Mouse (Mus musculus) MEL (cell line): ENCODE measurements at regions not wholly inside any gene's neighbourhood (a gene's known extent, or its start where the extent isn't known, plus 50 kb on each side); places are given as distances from the start of the nearest gene placed in this dataset.

ENCODE experiments used
- DNase-seq: peaks from one replicate; pipeline ENCODE4 v3.0.0; 2011; ENCODE audit warnings: low read depth, low spot score
- H3K27ac ChIP-seq: 2 replicates; pipeline ENCODE4 v1.5.1; 2012; ENCODE audit warnings: low read depth, mild to moderate bottlenecking, control low read depth, low read length, moderate library complexity; ENCODE audit not compliant: control insufficient read depth
- H3K27me3 ChIP-seq, 2 experiments: fragments of 150-350 bp in 1 of 2; sonication (generic) in 1 of 2; 2 replicates each; pipeline ENCODE4 v1.6.1; 2012; ENCODE audit warnings: low read length in 2 of 2, mild to moderate bottlenecking in 2 of 2, improper control_type of control experiment in 1 of 2, moderate library complexity in 1 of 2; ENCODE audit not compliant: insufficient read depth in 2 of 2, control insufficient read depth in 1 of 2
- H3K36me3 ChIP-seq, 2 experiments: 2 replicates each; pipeline ENCODE4 v1.6.1; 2012 to 2014; ENCODE audit warnings: low read length in 2 of 2, improper control_type of control experiment in 1 of 2, inconsistent platforms in 1 of 2, mild to moderate bottlenecking in 1 of 2; ENCODE audit not compliant: insufficient read depth in 2 of 2, control insufficient read depth in 1 of 2
- H3K4me1 ChIP-seq, 2 experiments: fragments of 150-350 bp in 1 of 2; sonication (generic) in 1 of 2; 2 replicates each; pipeline ENCODE4 v1.6.1; 2012; ENCODE audit warnings: low read length in 2 of 2, improper control_type of control experiment in 1 of 2, mild to moderate bottlenecking in 1 of 2; ENCODE audit not compliant: insufficient read depth in 2 of 2, control insufficient read depth in 1 of 2
- H3K4me3 ChIP-seq, 2 experiments: fragments of 150-350 bp in 1 of 2; sonication (generic) in 1 of 2; 2 replicates each; pipeline ENCODE4 v1.5.1; 2012; ENCODE audit warnings: low read depth in 2 of 2, low read length in 2 of 2, mild to moderate bottlenecking in 2 of 2, moderate library complexity in 2 of 2, control low read depth in 1 of 2, improper control_type of control experiment in 1 of 2; ENCODE audit not compliant: control insufficient read depth in 1 of 2, insufficient read depth in 1 of 2
- H3K79me2 ChIP-seq: 2 replicates; pipeline ENCODE4 v1.6.1; 2012; ENCODE audit warnings: mild to moderate bottlenecking, low read length, moderate library complexity; ENCODE audit not compliant: control insufficient read depth, poor library complexity, insufficient read depth
- H3K9ac ChIP-seq: 2 replicates; pipeline ENCODE4 v1.6.1; 2012; ENCODE audit warnings: low read depth, mild to moderate bottlenecking, control low read depth, low read length, moderate library complexity; ENCODE audit not compliant: control insufficient read depth, poor library complexity, severe bottlenecking
- H3K9me3 ChIP-seq: fragments of 150-350 bp; sonication (generic); replicated peaks from 2 replicates; pipeline ENCODE4 v1.6.1; 2012; ENCODE audit warnings: mild to moderate bottlenecking, low read length, improper control_type of control experiment, moderate library complexity; ENCODE audit not compliant: insufficient read depth
- CHD2 ChIP-seq: IDR thresholded peaks from 2 replicates; pipeline ENCODE4 v1.6.1; 2011; ENCODE audit warnings: low read length, improper control_type of control experiment
- MAFK ChIP-seq: IDR thresholded peaks from 2 replicates; pipeline ENCODE4 v1.6.1; 2011; ENCODE audit warnings: low read depth, mild to moderate bottlenecking, low read length, improper control_type of control experiment, borderline replicate concordance
- POLR2A ChIP-seq, 2 experiments: IDR thresholded peaks; 2 replicates each; pipeline ENCODE4 v1.6.1; 2011 to 2012; ENCODE audit warnings: low read length in 2 of 2, mild to moderate bottlenecking in 2 of 2, control low read depth in 1 of 2, improper control_type of control experiment in 1 of 2, low read depth in 1 of 2, moderate library complexity in 1 of 2; ENCODE audit not compliant: control insufficient read depth in 1 of 2, insufficient read depth in 1 of 2, poor library complexity in 1 of 2
- POLR2AphosphoS2 ChIP-seq: IDR thresholded peaks from 2 replicates; pipeline ENCODE4 v1.6.1; 2011; ENCODE audit warnings: low read length, improper control_type of control experiment
- POLR2AphosphoS5 ChIP-seq: IDR thresholded peaks from 2 replicates; pipeline ENCODE4 v1.6.1; 2012; ENCODE audit warnings: low read depth, borderline replicate concordance, mild to moderate bottlenecking, inconsistent platforms, low read length, moderate library complexity, mixed read lengths
- SMC3 ChIP-seq: IDR thresholded peaks from 2 replicates; pipeline ENCODE4 v1.6.1; 2011; ENCODE audit warnings: low read depth, low read length, improper control_type of control experiment
- TAL1 ChIP-seq: IDR thresholded peaks from 2 replicates; pipeline ENCODE4 v1.6.1; 2012; ENCODE audit warnings: mild to moderate bottlenecking, inconsistent platforms, low read length, moderate library complexity, mixed read lengths
- TBP ChIP-seq: IDR thresholded peaks from 2 replicates; pipeline ENCODE4 v1.8.0; 2011; ENCODE audit warnings: low read depth, low read length, improper control_type of control experiment
- TCF12 ChIP-seq: IDR thresholded peaks from 2 replicates; pipeline ENCODE4 v1.6.1; 2014; ENCODE audit warnings: low read depth, mild to moderate bottlenecking, inconsistent platforms, low read length, improper control_type of control experiment, moderate library complexity
- UBTF ChIP-seq: IDR thresholded peaks from 2 replicates; pipeline ENCODE4 v1.6.1; 2012; ENCODE audit warnings: low read depth, mild to moderate bottlenecking, inconsistent platforms, low read length, improper control_type of control experiment, moderate library complexity, borderline replicate concordance; ENCODE audit not compliant: insufficient read depth
- USF2 ChIP-seq, 2 experiments: IDR thresholded peaks; 2 replicates each; pipeline ENCODE4 v1.6.1; 2011 to 2012; ENCODE audit warnings: improper control_type of control experiment in 2 of 2, low read length in 2 of 2, borderline replicate concordance in 1 of 2, inconsistent platforms in 1 of 2, low read depth in 1 of 2, mild to moderate bottlenecking in 1 of 2; ENCODE audit not compliant: insufficient read depth in 1 of 2
- ZC3H11A ChIP-seq: IDR thresholded peaks from 2 replicates; pipeline ENCODE4 v1.6.1; 2012; ENCODE audit warnings: low read depth, mild to moderate bottlenecking, inconsistent platforms, low read length, improper control_type of control experiment

DNA sequence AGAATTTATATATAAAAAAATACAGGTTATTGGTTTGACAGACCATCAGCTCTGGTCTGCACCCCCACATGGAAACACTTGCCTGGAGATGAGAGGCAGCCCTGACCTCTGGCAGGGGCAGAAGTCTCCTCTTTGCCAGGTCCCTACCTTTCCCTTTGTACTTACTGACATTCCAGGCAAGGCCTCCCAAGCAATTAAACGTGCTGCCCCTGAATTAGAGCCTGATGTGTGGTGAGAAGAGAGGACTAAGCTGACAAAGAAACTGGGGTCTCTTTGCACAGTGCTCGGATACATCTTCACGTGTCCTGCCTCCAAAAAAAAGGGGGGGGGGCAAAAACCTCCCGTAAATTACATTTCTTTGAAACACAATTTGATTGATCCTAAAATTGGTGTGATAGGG is 175.5 kb downstream of the Gas1 start:
- Histone ChIP-seq H3K27me3 (no peaks in the 10 kb centered on the region), H3K27ac (no peak overlapping the region), H3K9ac (no peak overlapping the region), H3K79me2 (no peaks in the 10 kb centered on the region), H3K9me3 (no peaks in the 10 kb centered on the region), H3K4me3 (no peak overlapping the region), H3K36me3 (no peaks in the 10 kb centered on the region), H3K4me1 (no peaks in the 10 kb centered on the region)
- no peak for TF ChIP-seq ZC3H11A
- DNase-seq: no peak

DNA sequence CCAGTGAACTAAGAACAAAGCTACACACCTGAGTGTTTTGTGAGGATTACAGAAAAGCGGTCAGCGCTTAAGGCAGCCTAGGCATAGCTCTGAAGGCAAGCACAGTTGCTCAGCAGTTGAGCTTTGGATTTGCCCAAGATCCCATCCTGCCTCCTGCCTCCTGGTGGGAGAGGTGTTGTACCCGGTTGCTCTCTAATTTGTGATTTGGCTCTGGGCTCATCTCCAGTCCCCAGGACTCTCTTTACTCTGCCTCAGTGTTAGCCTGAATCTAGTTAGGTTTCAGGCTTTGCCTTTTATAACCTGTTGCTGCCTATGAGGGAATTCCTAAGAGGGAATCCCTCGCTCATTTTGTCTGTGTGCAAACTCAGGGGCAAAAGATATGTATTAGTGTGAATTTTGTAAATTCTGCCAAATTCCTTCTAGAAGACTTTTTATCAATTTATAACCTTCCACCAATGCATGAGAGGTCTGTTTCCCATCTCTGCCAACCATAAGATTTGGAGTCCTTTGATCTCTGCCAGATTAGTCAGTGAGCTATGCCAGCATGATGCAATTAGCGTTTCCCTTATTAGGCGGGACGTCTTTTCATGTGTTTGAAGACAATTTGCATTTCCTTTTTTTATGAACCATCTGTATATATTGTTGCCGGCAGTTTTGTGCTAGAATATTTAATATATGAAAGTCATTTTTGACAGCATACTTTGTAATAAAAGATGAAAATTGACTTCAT is 176.4 kb downstream of the Gas1 start:
- Histone ChIP-seq H3K9me3 (no peaks in the 10 kb centered on the region), H3K79me2 (no peaks in the 10 kb centered on the region), H3K4me1 (no peaks in the 10 kb centered on the region), H3K4me3 (no peak overlapping the region), H3K27ac (no peak overlapping the region), H3K9ac (no peak overlapping the region), H3K27me3 (no peaks in the 10 kb centered on the region), H3K36me3 (no peaks in the 10 kb centered on the region)
- DNase-seq: no peak
- TF ChIP-seq TBP (no peak), USF2 (IDR thresholded peaks at IDR 0.05; ENCODE audit: borderline replicate concordance in 1 of 2, insufficient read depth in 1 of 2, low read depth in 1 of 2, low read length in 2 of 2) (no peak), TAL1 (no peak), UBTF (no peak), POLR2A (IDR thresholded peaks at IDR 0.05; ENCODE audit: control insufficient read depth in 1 of 2, insufficient read depth in 1 of 2, low read depth in 1 of 2, low read length in 2 of 2, poor library complexity in 1 of 2) (no peak), POLR2AphosphoS2 (no peak), CHD2 (no peak), TCF12 (no peak), SMC3 (no peak)

DNA sequence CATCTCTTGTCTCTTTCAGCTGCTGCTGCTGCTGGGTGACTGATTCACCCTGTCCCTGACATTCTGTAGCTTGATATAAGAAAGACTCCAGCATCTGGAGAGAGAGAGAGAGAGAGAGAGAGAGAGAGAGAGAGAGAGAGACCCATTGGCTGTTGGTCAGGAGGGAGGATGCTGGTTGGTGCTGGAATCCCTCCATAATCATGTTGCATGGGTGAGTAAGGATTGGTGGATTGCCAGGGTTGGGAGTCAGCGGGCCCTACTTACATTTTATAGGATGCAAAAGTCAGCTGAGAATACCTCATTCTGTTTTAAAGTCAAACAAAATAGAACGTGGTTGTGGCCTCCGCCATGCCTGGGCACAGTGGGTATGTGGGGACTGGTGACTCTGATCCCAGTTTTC is 174.5 kb upstream of the Tut7 start:
- no peak for DNase-seq
- H3K36me3 ChIP-seq: no peaks in the 10 kb centered on the region
- H3K4me3 ChIP-seq: no peak overlapping the region
- H3K9ac ChIP-seq: no peak overlapping the region
- no peaks in the 10 kb centered on the region for H3K9me3 ChIP-seq
- H3K27ac ChIP-seq: no peak overlapping the region
- H3K4me1 ChIP-seq: no peaks in the 10 kb centered on the region
- TF ChIP-seq POLR2AphosphoS5: no peak
- TF ChIP-seq MAFK: no peak
- H3K79me2 ChIP-seq: no peaks in the 10 kb centered on the region
- no peaks in the 10 kb centered on the region for H3K27me3 ChIP-seq
